Mouse (Mus musculus) midbrain, embryonic 10.5 days (tissue): ENCODE results near the gene Brip1. TPM values are rescaled to one million over a fixed set of nuclear protein-coding genes. Genes with fewer than 3 reads are reported as not detected.

Source experiments
- polyA plus RNA-seq: library from polyadenylated mRNA; unstranded; fragments of >200 nt; fragmentation: Nextera tagmentation; extraction: Ambion mirVana; gene quantifications from 2 replicates; pipeline ENCODE4 v1.2.1, GENCODE M21; 2016

Brip1 gene
- polyA plus RNA-seq, 1 experiment from 2014 or later = 12.4 TPM

Other genes with a start within 250 kb of the Brip1 start
- 48.1 and 51.9 TPM in 2 replicates for gene Ints2, start 56.4 kb upstream of the Brip1 start, polyA plus RNA-seq
- 6.0 and 7.0 TPM in 2 replicates for gene Med13, start 156.4 kb upstream of the Brip1 start, polyA plus RNA-seq